Mouse (Mus musculus) gastrocnemius, postnatal 14 days (tissue): ENCODE data around the gene Gm45753. TPM values are rescaled to one million over a fixed set of nuclear protein-coding genes. Genes with fewer than 3 reads are reported as not detected.

Experiments used
- DNase-seq: peaks from one replicate; pipeline ENCODE4 v3.0.0; 2021; ENCODE audit warnings: mixed read lengths
- intact Hi-C: fragments of 180-260 bp; cut with DNase I; formaldehyde crosslinking; loops from one replicate; pipeline ENCODE4 v1.15.1; 2025; ENCODE audit warnings: low total_unique reads
- total RNA-seq, 2 experiments: library from RNA; stranded (reverse); gene quantifications; 2 replicates each; pipeline ENCODE4 v1.2.3; 2021

Gene Gm45753
- total RNA-seq, 2 experiments from 2014 or later: not detected

- no peak for DNase-seq
- intact Hi-C loops: no loop called here
Observed at GRCm38 (mm10) chr8:45291790-45292189, 16.5 kb downstream of the Gm45753 start.

GRCm38 (mm10) chr8:45281630-45282029 is 26.6 kb downstream of the Gm45753 start:
- intact Hi-C loops: no loop called here

GRCm38 (mm10) chr8:45277453-45277852 is 30.8 kb downstream of the Gm45753 start:
- DNase-seq: no peak
- intact Hi-C loops: no loop called here

More at GRCm38 (mm10) chr8:45281630-45282029, 26.6 kb downstream of the Gm45753 start:
- DNase-seq: no peak

DNA sequence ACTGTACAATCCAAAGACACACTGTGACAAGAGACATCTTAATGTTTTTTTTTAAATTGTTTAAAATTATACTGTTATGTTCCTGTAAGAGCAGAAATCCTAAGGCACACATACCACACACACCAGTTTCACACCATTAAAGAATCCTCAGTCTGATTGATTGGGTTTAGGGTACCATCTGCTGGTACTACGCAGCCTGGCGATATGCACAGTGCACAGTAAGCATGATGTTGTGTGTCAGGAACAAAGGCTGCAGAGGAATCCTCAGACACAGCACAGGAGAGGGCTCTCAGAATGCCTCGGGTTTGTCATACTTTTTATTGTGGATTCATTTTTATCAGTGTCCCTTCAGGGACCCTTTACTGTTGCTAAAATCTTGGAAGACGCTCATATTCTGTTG is 33.9 kb downstream of the Gm45753 start:
- no peak for DNase-seq
- intact Hi-C loops: no loop called here

- intact Hi-C loops: no loop called here
- DNase-seq: no peak
Observed at GRCm38 (mm10) chr8:45269056-45269455, 39.2 kb downstream of the Gm45753 start.

DNA sequence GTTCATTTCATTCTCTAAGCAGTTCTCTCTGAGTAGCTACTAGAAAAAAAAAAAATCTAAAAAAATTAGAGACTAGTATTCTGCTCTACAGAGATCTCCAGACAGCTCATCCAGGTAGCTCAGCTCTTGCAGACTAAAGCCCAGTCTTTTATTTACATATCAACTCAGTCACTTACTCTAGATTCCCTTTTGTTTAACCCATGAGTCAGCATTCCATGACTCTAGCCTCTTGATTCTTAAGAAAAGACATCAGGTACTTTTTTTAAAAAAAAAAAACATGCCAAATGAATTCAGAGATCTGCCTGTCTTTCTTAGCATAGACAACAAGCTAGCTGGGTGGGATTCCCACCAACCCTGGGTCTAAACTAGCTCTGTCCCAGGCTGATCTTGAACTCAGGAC is 39.8 kb downstream of the Gm45753 start:
- intact Hi-C loops: no loop called here

DNA sequence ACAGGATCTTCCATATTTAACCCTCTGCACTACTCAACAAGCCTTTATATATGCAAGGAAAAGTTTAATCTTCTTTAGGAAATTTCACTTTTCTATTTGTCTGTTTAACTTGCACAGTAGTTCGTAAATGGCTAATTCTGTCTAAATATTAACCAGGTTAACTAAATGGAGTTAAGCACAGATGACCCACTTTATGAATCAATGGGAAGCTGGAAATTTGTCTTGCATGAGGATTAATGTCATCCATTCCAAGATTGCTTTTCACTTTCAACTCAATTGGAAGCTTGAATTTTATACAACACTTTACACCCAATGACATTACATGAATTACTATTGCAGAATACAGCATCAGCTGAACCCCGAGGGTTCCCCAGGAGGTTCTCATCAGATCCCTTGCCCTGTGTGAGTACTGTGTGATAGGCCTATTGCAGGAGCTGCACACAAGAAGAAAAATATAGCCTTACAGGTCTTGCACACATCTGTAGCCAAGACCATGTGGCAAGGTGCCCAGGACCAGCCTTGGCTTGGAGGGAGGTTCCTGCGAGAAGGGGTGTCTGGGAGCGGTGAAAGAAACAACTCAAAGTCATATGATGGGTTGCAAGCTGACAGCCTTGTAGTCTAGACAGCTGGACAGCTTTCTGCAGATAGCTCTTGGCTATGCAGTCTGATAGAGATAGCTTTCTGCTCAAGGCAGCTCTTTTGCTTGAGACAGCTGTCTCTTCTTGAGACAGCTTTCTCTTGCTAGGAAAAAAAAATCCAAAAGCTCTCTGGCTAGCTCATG is 40.5 kb downstream of the Gm45753 start:
- intact Hi-C loops: no loop called here
- DNase-seq: no peak

More for the DNA sequence above, 39.8 kb downstream of the Gm45753 start:
- no peak for DNase-seq

DNA sequence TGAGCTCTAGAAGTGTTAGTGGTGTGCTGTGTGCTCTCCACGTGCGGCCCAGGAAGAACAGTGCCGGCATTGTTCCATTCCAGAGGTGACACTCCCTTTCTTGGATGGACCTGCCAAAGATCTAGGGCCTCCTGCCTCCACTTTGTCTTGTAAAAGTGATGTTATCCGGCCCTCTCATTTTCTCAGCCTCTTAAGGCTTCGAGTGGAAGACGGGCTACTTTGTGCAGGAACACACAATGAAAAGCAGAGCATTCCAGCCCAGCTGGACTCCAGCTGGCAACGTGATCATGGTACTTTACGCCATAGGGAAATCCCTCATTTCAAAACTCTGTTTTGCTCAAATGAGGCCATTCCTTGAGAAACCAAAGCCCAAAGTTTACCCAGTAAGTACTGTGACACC is 41.3 kb downstream of the Gm45753 start:
- DNase-seq: no peak
- intact Hi-C loops: no loop called here

DNA sequence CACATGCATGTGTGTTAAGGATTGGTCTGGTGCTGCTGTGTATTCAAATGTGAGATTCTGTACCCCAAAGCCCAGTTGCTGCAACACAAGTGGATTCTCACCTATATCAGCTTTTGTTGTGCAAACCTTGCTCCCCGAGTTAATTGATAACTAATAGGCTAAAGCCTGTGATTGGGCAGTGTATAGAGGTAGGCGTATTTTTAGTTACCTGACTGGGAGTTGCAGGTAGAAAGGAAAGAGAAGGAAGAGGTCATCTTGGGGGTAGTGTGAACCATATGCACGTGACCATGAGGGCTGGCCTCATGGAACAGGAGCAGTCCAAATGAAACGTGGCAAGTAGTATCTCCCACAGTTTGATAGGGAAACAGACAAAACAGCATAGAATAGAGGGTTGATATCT is 43.3 kb downstream of the Gm45753 start:
- no peak for DNase-seq
- intact Hi-C loops: no loop called here

DNA sequence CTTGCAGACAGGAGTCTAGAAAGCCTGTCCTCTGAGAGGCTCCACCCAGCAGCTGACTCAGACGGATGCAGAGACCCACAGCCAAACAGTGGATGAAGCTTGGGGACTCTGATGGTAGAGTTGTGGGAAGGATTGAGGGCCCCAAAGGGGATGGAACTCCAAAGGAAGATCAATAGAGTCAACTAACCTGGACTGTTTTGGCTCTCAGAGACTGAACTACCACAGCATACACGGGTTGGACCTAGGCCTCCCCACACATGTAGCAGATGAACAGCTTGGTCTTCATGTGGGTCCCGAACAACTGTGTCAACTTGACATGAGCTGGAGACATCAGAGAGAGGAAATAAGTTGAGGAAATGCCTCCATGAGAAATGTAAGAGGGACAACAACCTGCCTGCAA is 45.4 kb downstream of the Gm45753 start:
- intact Hi-C loops: no loop called here
- no peak for DNase-seq

- intact Hi-C loops: no loop called here
Observed at GRCm38 (mm10) chr8:45261920-45262319, 46.3 kb downstream of the Gm45753 start, which contains the start of gene F11. F11 (minus strand) TSS chr8:45262031.

DNA sequence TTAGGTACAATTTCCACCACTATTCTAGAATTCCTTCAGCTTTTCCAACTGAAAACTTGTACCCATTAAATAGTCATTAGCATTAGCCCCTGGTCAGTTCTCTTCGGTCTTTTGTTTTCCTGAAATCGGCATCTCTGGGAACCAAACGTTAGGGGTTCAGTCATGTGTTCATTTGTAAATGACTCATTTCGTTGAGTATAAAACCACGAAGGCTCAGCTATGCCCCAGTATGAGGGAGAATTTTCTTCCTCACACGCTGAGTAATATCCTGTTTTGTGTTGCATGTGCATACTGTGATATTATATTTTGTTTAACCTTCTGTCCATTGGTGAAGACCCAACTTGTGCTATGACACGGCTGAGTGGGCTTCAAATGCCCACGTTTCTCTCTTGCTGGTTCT is 49.8 kb downstream of the Gm45753 start:
- intact Hi-C loops: no loop called here
- DNase-seq: no peak

More at GRCm38 (mm10) chr8:45261920-45262319, 46.3 kb downstream of the Gm45753 start, which contains the start of gene F11:
- no peak for DNase-seq

GRCm38 (mm10) chr8:45255040-45255439 is 53.2 kb downstream of the Gm45753 start:
- DNase-seq: no peak

GRCm38 (mm10) chr8:45254194-45254842 is 53.9 kb downstream of the Gm45753 start:
- DNase-seq: no peak
- intact Hi-C loops: no loop called here

More at GRCm38 (mm10) chr8:45255040-45255439, 53.2 kb downstream of the Gm45753 start:
- intact Hi-C loops: no loop called here

DNA sequence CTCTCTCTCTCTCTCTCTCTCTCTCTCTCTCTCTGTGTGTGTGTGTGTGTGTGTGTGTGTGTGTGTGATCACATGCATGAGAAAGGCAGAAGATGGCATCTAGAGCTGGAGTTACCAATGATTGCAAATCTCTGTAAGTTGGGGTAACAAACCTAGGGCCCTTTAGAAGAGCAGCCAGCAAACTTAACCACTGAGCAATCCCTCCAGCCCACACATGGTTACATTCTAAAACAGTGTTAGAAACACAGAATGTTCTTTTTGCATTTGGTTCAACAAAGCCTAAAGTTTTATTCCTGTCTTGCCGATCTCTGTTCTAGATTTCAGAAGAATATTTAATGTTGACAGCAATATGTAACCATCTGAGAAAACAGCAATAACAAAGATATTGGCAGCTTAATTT is 54.7 kb downstream of the Gm45753 start:
- no peak for DNase-seq
- intact Hi-C loops: no loop called here

DNA sequence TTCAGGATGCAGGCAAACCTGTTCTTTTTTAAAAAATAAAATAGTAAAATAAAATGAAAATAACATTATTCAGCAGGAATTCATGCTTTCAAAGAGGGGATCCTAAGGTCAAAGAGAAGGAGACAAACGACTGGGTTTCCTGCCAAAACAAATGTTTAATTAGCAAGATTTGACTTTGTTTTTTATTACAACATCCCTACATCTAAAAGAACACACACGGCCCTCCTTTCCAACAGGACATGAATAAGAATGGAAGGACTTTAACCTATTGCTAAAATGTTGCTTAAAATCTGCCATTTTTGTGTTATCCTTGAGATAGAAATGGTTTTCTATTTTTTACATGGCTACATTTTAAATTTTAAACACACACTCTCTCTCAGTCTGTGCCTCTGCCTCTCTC is 55.2 kb downstream of the Gm45753 start:
- no peak for DNase-seq
- intact Hi-C loops: no loop called here

DNA sequence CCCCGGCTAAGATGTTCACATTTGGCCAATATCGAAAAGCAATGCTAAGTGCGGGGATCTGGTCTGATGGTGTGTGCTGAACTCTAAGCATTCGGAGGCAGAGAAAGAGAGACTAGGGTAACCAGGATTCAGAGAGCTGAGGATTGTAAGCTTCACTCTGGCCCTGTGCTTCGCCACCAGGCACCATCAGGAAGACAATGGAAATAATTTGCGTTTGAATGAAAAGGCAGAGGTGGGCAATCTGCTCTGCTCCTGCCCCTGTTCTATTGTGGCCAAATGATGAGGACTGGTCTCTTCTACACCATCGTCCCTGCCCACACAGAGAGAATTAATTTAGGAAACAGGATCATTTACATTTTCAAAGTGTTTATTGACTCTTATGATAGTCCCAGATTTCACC is 62.0 kb downstream of the Gm45753 start:
- DNase-seq: no peak
- intact Hi-C loops: no loop called here

DNA sequence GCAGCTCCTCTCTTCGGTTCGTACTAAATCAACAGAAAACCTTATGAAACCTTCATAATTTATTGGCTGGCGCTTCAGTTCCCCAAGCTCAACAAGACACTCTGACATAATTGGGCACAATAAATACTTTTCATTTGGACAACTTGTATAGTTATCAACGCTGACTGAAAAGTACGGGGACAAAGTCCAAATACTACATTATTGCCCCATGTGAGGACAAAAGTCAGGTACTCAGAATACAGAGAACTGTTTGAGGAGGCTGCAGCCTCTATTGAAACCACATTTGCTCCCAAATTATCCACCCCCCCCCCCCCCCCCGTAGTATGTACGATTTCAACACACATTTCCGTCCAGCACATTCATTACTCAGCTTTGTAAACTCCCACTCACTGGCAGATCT is 68.9 kb downstream of the Gm45753 start:
- intact Hi-C loops: no loop called here
- no peak for DNase-seq

- intact Hi-C loops: no loop called here
- peak; percentile 3 for DNase-seq
Observed at GRCm38 (mm10) chr8:45238282-45238681, 70.0 kb downstream of the Gm45753 start.

GRCm38 (mm10) chr8:45236164-45236912 is 71.9 kb downstream of the Gm45753 start:
- intact Hi-C loops: loop anchor here (2.0 kb wide), 1 partner anchor 168 kb away; the partner anchor contains the start of gene Mtnr1a
- DNase-seq: peak; percentile 14
